Mouse (Mus musculus) intestine, embryonic 15.5 days (tissue): ENCODE data around the gene Gm6034. TPM values are rescaled to one million over a fixed set of nuclear protein-coding genes. Genes with fewer than 3 reads are reported as not detected.
"Not testable (repeated sequence)": the region's sequence is repeated elsewhere in the genome, so short reads cannot be mapped to it uniquely, and the experiment has no call there.

ENCODE experiments used
- ATAC-seq: fragments of 200-750 bp; cut with Nextera tagmentation; 2 replicates; pipeline ENCODE4 v1.8.0; 2017; ENCODE audit warnings: moderate TSS enrichment, moderate library complexity
- H3K27ac ChIP-seq: fragments of 300-500 bp; sonication (generic); 2 replicates; pipeline ENCODE4 v1.5.1; 2015; ENCODE audit warnings: mild to moderate bottlenecking, inconsistent platforms
- H3K27me3 ChIP-seq: fragments of 300-500 bp; sonication (generic); replicated peaks from 2 replicates; pipeline ENCODE4 v1.6.1; 2015; ENCODE audit warnings: inconsistent platforms
- H3K36me3 ChIP-seq: fragments of 300-500 bp; sonication (generic); 2 replicates; pipeline ENCODE4 v1.6.1; 2015; ENCODE audit warnings: inconsistent platforms
- H3K4me1 ChIP-seq: fragments of 300-500 bp; sonication (generic); replicated peaks from 2 replicates; pipeline ENCODE4 v1.6.1; 2015; ENCODE audit warnings: inconsistent platforms
- H3K4me2 ChIP-seq: fragments of 300-500 bp; sonication (generic); replicated peaks from 2 replicates; pipeline ENCODE4 v1.6.1; 2015; ENCODE audit warnings: mild to moderate bottlenecking, inconsistent platforms
- H3K4me3 ChIP-seq: fragments of 300-500 bp; sonication (generic); replicated peaks from 2 replicates; pipeline ENCODE4 v1.5.1; 2015; ENCODE audit warnings: inconsistent platforms
- H3K9ac ChIP-seq: fragments of 300-500 bp; sonication (generic); 2 replicates; pipeline ENCODE4 v1.6.1; 2015; ENCODE audit warnings: inconsistent platforms
- H3K9me3 ChIP-seq: fragments of 300-500 bp; sonication (generic); 2 replicates; pipeline ENCODE4 v1.6.1; 2016; ENCODE audit warnings: inconsistent platforms
- WGBS: fragments of 180-500 bp; shearing (Covaris S2); methylation state at CpG from one replicate; pipeline ENCODE4 v1.1.7; 2015; 5-methylcytosine and 5-hydroxymethylcytosine counted together
- polyA plus RNA-seq: library from polyadenylated mRNA; unstranded; fragments of >200 nt; fragmentation: Nextera tagmentation; extraction: Ambion mirVana; gene quantifications from 2 replicates; pipeline ENCODE4 v1.2.1, GENCODE M21; 2015

Gm6034 gene
- polyA plus RNA-seq, 1 experiment from 2014 or later: 0.11 TPM

DNA sequence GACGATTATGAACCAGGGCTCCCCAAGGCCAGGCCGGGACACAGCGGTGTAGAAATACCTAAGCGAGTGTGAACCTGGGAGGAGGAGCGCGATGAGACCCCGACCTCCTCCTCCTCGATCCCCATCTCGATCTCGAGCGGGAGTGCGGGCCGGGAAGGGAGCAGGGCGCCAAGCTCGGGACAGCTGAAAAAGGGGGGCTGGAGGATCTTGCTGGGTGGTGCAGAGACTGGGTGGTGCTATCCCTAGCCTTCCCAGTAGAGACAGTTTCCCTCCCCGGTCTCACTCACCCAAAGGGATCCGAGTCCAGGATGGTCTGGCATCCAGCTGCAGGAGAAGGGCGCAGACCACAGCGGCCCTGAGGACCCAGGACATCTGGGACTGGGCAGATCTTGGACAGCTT is 706 bp upstream of the Gm6034 start:
- Histone ChIP-seq H3K9ac (peak overlapping the region; percentile 37), H3K4me3 (peak overlapping the region; percentile 41), H3K4me2 (peak overlapping the region; percentile 78)
- not testable (repeated sequence) for H3K36me3 ChIP-seq, H3K4me1 ChIP-seq, H3K9me3 ChIP-seq, H3K27ac ChIP-seq, H3K27me3 ChIP-seq
- WGBS: 2% methylated on average over 19 of the region's 19 CpGs
- ATAC-seq: peak; percentile 77

DNA sequence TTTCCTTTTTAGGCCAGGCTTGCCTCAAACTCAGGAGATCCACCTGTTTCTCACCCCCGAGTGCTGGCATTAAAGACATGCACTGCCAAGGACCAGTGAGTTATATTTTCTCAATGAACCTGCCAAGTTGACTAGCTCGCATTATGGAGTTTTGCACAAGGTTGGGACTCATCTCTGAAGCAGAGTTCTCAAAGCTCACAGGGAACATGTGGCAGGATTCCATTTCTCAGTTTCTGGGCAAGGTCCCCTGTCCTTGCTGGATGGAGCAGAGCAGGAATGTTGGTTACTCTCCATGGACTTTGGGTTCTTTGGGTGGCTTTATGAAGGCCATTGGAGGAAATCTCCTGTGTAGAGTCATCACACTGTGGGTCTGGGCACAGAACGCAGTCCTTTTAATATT is 525 bp downstream of the Gm6034 start:
- Histone ChIP-seq H3K9ac (no peak overlapping the region), H3K9me3 (no peaks in the 10 kb centered on the region), H3K4me1 (no peaks in the 10 kb centered on the region), H3K4me2 (peak overlapping the region; percentile 78), H3K27ac (0 out of 2 replicates have a peak overlapping the region, but pooled peaks have one; percentile 22), H3K4me3 (peak overlapping the region; percentile 41), H3K36me3 (no peaks in the 10 kb centered on the region), H3K27me3 (no peaks in the 10 kb centered on the region)
- ATAC-seq: no peak
- 81% methylated on average over 3 of the region's 3 CpGs for WGBS

DNA sequence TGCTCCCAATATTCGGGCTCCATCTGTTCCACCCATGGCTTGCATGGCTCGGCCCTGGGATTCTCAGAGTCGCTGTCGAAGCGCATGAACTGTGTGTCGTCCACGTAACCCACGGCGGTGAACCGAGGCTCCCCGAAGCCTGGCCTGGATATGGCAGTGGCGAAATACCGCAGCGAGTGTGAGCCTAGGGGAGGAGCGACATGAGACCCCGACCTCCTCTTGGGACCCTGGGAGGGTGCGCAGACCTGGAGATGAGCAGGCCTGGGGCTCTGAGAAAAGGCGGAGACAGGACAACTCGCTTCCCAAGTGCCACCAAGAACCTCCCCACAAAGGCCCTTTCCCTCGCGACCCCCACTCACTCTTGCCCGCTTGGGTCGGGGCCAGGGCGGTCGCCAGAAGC is 15.2 kb downstream of the Gm6034 start:
- H3K4me1 ChIP-seq, H3K27ac ChIP-seq, H3K4me3 ChIP-seq, H3K27me3 ChIP-seq, H3K36me3 ChIP-seq, H3K9ac ChIP-seq, H3K9me3 ChIP-seq, H3K4me2 ChIP-seq: not testable (repeated sequence)
- peak; percentile 42 for ATAC-seq
- WGBS: 89% methylated on average over 25 of the region's 25 CpGs

DNA sequence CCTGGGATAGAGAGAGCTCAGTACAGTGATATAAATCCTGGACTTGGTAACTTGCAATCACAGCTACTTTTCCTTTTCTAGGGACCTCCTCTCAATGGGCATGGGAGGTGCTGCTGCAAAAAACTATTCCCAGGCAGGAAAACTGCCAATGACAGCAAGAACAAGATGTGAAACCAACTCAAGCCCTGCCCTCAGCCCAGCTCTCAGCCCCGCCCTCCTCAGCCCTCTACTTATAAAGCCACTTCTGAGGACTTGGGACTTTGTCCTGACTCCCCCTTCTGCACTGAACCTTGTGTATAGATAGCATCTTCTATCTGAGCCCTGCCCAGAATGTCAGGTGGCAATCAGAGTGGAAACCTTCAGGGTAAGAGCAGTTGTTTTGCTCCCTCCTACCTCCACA is 15.6 kb downstream of the Gm6034 start, which contains the start of gene Gm11127:
Gene Gm11127 (minus strand): TSS at position 10 of the 400 bp plus-strand sequence.
- H3K27ac ChIP-seq, H3K9me3 ChIP-seq, H3K27me3 ChIP-seq, H3K9ac ChIP-seq, H3K4me2 ChIP-seq, H3K4me3 ChIP-seq, H3K36me3 ChIP-seq, H3K4me1 ChIP-seq: not testable (repeated sequence)
- peak; percentile 97 for ATAC-seq
- WGBS: 62% methylated on average over 1 of the region's 1 CpGs

DNA sequence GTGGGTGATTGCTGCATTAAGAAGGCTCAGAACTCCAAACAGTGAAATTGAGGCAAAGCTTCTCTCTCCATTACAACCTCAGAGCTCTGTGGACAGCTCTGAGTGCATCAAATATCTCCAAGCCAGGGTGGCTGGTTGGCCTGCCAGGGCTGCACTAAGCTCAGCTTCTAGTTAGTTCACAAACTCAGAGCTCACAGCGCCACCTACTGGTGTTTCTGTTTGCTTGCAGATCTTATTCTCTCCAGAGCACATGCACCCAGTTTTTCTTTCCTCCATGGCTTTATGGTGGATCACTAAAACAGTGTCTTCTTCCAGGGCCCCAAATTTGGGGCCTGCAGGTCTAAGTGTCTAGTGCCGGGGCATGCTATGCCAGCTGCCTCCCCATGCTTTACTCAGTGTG is 18.1 kb downstream of the Gm6034 start:
- no peak for ATAC-seq
- H3K4me2 ChIP-seq: no peak overlapping the region
- H3K27ac ChIP-seq: no peak overlapping the region
- no peaks in the 10 kb centered on the region for H3K27me3 ChIP-seq
- H3K4me3 ChIP-seq: no peak overlapping the region
- no peaks in the 10 kb centered on the region for H3K9me3 ChIP-seq
- 33% methylated on average over 2 of the region's 2 CpGs for whole genome bisulfite sequencing
- H3K4me1 ChIP-seq: no peaks in the 10 kb centered on the region
- no peaks in the 10 kb centered on the region for H3K36me3 ChIP-seq
- no peak overlapping the region for H3K9ac ChIP-seq

DNA sequence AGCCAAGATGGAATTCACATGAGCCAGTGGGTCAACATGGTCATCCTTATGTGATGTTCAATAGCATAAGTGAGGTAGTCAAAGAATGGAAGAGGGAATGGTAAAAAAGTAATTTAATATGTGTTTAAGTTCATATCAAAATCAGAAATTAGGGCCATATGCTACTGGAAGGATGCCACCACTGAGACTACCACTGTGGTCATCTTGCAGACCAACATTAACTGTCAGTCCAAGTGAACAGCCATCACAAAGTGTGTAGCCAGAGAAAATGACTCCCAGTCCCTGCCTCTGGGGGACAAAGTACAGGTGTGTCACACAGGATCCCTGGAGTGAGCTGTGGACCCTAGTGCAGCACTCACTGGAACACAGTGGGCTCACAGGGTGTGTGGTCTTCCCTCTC is 39.1 kb downstream of the Gm6034 start:
- not testable (repeated sequence) for ATAC-seq, H3K4me2 ChIP-seq, H3K36me3 ChIP-seq, H3K4me3 ChIP-seq, H3K27ac ChIP-seq, H3K9ac ChIP-seq, H3K4me1 ChIP-seq, H3K9me3 ChIP-seq
- H3K27me3 ChIP-seq: peaks cover 19% of the 10 kb centered on the region

DNA sequence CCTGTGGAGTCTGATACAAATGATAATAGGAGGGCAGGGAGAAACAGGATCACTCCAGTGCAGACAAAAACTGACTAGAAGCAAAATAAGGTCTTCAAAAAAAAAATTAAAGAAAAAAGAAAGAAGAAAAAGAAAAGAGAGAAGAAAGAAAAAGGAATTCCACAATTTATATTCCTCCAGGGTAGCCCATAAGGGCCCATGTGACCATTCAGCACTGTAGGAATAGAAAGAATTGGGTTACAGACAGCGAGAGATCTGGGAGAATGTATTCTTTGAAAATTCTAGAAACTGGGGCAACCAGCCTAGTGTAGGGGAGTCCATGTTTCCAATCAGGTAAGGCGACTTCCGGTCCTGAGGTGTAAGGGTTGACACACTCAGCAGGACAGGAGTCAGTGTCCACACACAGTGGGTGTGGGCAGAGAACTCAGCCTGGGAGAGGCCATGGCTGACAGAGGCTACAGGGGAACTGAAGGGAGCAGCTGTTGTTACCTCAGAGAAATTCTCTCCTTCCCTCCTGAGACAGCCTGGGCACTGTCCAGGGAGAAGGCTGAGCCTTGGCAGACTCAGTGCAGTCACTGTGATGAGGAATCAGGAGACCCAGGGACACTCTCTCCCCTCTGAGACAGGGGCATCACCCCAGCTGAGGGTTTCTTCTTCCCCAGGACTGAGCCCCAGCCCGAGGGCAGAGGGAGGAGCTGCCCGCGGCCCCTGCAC is 39.9 kb downstream of the Gm6034 start:
- ATAC-seq, H3K9me3 ChIP-seq, H3K9ac ChIP-seq, H3K36me3 ChIP-seq, H3K27ac ChIP-seq, H3K4me1 ChIP-seq: not testable (repeated sequence)
- Histone ChIP-seq H3K4me3 (peak overlapping the region; percentile 47), H3K4me2 (peak overlapping the region; percentile 96), H3K27me3 (peaks cover 19% of the 10 kb centered on the region)
- 40% methylated on average over 5 of the region's 6 CpGs for WGBS

DNA sequence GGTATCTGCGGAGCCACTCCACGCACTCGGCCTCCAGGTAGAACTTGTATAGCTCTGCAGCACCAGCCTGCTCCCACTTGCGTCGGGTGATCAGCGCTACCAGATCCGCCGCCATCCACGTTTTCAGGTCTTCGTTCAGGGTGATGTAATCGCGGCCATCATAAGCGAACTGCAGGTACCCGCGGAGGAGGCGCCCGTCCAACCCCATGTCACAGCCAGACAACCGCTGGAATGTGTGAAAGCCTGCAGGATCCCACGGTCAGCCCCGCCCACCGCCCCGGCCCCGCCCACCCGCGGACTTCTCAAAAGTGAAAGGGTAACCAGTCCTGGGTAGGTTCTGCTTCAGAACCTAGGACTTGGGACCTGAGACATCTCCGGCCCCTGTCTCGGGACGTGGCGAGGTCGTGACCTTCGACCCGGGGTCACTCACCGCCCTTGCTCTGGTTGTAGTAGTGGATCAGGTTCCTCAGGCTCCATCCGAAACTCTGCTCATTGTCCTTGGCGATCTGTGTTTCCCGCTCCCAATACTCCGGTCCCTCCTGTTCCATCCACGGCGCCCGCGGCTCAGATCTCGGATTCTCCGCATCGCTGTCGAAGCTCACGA is 40.6 kb downstream of the Gm6034 start:
- under 1% methylated on average over 46 of the region's 46 CpGs for WGBS
- peak; percentile 84 for ATAC-seq
- Histone ChIP-seq H3K4me2 (peak overlapping the region; percentile 96), H3K4me3 (peak overlapping the region; percentile 47), H3K4me1 (0 out of 2 replicates have a peak, but pooled peaks cover 2% of the 10 kb centered on the region), H3K27ac (no peak overlapping the region), H3K9ac (peak overlapping the region; percentile 23), H3K9me3 (no peaks in the 10 kb centered on the region), H3K36me3 (no peaks in the 10 kb centered on the region), H3K27me3 (peaks cover 19% of the 10 kb centered on the region)

DNA sequence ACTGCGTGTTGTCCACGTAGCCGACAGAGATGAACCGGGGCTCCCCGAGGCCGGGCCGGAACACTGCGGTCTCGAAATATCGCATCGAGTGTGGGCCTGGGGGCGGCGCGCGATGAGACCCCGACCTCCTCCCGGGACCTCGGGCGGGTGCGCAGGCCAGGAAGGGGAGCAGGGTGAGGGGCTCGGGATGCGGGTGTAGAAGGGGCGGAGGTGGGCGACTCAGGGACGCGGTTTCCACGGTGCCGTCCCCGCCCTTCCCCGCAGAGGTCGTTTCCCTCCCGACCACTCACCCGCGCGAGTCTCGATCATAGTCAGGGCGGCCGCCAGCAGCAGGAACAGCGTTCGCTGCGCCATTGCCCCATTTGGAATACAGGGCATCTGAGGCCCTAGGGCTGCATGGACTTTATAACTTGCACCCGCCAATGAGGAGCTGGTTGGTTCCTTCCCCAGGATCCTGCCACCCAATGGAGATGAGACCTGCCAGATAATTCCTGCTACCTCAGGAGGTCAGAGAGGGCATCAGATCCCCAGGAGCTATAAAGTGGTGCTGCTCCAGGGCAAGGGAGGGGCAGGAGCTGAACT is 41.2 kb downstream of the Gm6034 start:
- WGBS: 1% methylated on average over 42 of the region's 42 CpGs
- no peak overlapping the region for H3K27ac ChIP-seq
- H3K27me3 ChIP-seq: peaks cover 19% of the 10 kb centered on the region
- no peaks in the 10 kb centered on the region for H3K9me3 ChIP-seq
- peak overlapping the region; percentile 23 for H3K9ac ChIP-seq
- peak overlapping the region; percentile 47 for H3K4me3 ChIP-seq
- H3K4me2 ChIP-seq: peak overlapping the region; percentile 96
- peak; percentile 85 for ATAC-seq
- H3K36me3 ChIP-seq: no peaks in the 10 kb centered on the region
- H3K4me1 ChIP-seq: 0 out of 2 replicates have a peak, but pooled peaks cover 2% of the 10 kb centered on the region

DNA sequence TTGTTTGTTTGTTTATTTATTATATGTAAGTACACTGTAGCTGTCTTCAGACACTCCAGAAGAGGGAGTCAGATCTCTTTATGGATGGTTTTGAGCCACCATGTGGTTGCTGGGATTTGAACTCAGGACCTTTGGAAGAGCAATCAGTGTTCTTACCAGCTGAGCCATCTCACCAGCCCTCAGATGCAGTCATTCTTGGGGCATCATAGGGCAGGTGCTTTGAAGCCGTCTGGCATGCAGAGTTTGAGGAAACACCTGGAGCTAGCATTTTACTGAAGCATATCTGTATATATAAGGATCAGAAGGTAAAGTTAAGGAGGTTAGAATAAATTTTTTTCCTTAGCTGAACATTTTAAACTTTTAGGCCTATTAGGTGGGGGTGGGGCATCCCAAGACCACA is 43.2 kb downstream of the Gm6034 start:
- not testable (repeated sequence) for H3K4me3 ChIP-seq, H3K9me3 ChIP-seq, ATAC-seq, H3K27ac ChIP-seq, H3K4me1 ChIP-seq, H3K4me2 ChIP-seq, H3K36me3 ChIP-seq, H3K9ac ChIP-seq
- WGBS: 69% methylated on average over 1 of the region's 1 CpGs
- peaks cover 19% of the 10 kb centered on the region for H3K27me3 ChIP-seq

DNA sequence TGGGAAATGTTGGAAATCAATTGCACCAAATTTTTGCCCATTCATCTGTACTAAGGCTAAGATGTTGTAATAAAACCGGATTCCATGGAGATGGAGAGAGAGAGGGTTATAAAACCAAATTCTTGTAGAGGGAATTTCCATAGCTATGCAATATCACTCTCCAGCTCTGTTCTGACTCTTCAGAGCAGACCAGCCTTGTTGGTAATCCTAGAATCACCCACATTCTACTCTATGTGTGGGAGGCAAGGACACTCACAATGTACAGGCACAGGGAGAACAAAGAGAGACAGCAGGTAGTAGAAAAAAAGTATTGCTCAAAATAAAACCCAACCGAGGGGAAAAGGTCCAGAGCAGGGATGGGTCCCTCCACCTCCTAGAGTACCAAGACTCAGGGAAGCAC is 49.2 kb downstream of the Gm6034 start:
- not testable (repeated sequence) for ATAC-seq, H3K27me3 ChIP-seq

DNA sequence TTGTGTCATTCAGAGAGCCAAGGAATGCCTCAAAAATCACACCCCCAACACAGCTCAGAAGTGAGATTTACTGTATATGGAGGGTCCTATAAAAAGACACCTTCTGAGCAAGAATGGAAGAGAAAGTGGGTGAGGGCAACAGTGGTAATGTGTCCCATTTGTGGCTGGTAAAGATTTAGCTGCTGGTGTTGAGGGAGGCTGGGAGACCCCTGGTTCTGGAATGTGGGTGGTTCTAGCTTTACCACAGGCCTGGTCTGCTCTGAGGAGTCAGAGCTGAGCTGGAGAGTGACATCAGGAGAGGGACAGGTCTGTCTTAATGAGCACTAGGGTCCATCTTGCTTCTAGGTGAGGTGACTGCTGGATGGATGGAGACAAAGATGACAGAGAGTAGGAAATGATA is 49.8 kb downstream of the Gm6034 start:
- ATAC-seq: not testable (repeated sequence)

More for the DNA sequence above, 49.2 kb downstream of the Gm6034 start:
- not testable (repeated sequence) for H3K9ac ChIP-seq, H3K27ac ChIP-seq, H3K4me3 ChIP-seq, H3K4me1 ChIP-seq, H3K36me3 ChIP-seq, H3K9me3 ChIP-seq, H3K4me2 ChIP-seq
- WGBS: no CpG with 5 or more reads among the region's 2 CpGs

DNA sequence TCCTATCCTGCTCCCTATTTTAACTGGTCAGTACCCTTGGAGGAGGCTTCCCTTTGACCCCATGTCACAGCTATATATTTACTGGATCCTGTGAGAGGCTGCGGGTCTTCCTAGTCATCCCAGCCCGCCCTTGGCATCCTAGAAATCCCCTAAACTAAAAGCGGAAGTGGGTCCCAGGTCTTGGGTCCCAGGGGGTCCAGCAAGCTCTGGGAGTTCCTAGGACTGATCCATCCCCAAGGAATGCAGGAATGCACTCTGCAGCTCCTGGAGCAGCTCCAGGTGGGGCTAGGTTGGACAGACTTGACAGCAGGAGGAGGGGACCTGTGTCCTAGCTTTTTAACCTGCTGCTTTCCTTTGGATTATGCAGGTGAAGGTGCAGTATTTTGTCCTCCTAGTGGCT is 51.2 kb downstream of the Gm6034 start:
- H3K9ac ChIP-seq: no peak overlapping the region
- H3K4me3 ChIP-seq: no peak overlapping the region
- no peaks in the 10 kb centered on the region for H3K4me1 ChIP-seq
- ATAC-seq: no peak
- 19% methylated on average over 3 of the region's 3 CpGs for WGBS
- H3K4me2 ChIP-seq: no peak overlapping the region
- no peaks in the 10 kb centered on the region for H3K27me3 ChIP-seq
- H3K36me3 ChIP-seq: no peaks in the 10 kb centered on the region
- no peaks in the 10 kb centered on the region for H3K9me3 ChIP-seq
- H3K27ac ChIP-seq: no peak overlapping the region

More for the DNA sequence above, 49.8 kb downstream of the Gm6034 start:
- H3K4me2 ChIP-seq, H3K4me3 ChIP-seq, H3K9me3 ChIP-seq, H3K27ac ChIP-seq, H3K4me1 ChIP-seq, H3K27me3 ChIP-seq, H3K36me3 ChIP-seq, H3K9ac ChIP-seq: not testable (repeated sequence)
